Mouse (Mus musculus) embryonic facial prominence, embryonic 15.5 days (tissue): ENCODE measurements around the gene Ttll5. TPM values are rescaled to one million over a fixed set of nuclear protein-coding genes. Genes with fewer than 3 reads are reported as not detected.

ENCODE experiments used
- ATAC-seq: fragments of 200-750 bp; cut with Nextera tagmentation; 2 replicates; pipeline ENCODE4 v1.8.0; 2017; ENCODE audit warnings: low read depth, moderate TSS enrichment; ENCODE audit not compliant: insufficient number of reproducible peaks, low FRiP score, low TSS enrichment
- H3K27ac ChIP-seq: fragments of 300-500 bp; sonication (generic); replicated peaks from 2 replicates; pipeline ENCODE4 v1.5.1; 2015; ENCODE audit warnings: mild to moderate bottlenecking, inconsistent platforms
- H3K27me3 ChIP-seq: fragments of 300-500 bp; sonication (generic); 2 replicates; pipeline ENCODE4 v1.6.1; 2015; ENCODE audit warnings: inconsistent platforms
- H3K36me3 ChIP-seq: fragments of 300-500 bp; sonication (generic); 2 replicates; pipeline ENCODE4 v1.6.1; 2015; ENCODE audit warnings: mild to moderate bottlenecking, inconsistent platforms
- H3K4me1 ChIP-seq: fragments of 300-500 bp; sonication (generic); 2 replicates; pipeline ENCODE4 v1.6.1; 2015; ENCODE audit warnings: inconsistent platforms
- H3K4me2 ChIP-seq: fragments of 300-500 bp; sonication (generic); replicated peaks from 2 replicates; pipeline ENCODE4 v1.6.1; 2015; ENCODE audit warnings: mild to moderate bottlenecking, inconsistent platforms
- H3K4me3 ChIP-seq: fragments of 300-500 bp; sonication (generic); replicated peaks from 2 replicates; pipeline ENCODE4 v1.5.1; 2015; ENCODE audit warnings: mild to moderate bottlenecking, inconsistent platforms
- H3K9ac ChIP-seq: fragments of 300-500 bp; sonication (generic); 2 replicates; pipeline ENCODE4 v1.6.1; 2015; ENCODE audit warnings: inconsistent platforms
- H3K9me3 ChIP-seq: fragments of 300-500 bp; sonication (generic); replicated peaks from 2 replicates; pipeline ENCODE4 v1.6.1; 2016; ENCODE audit warnings: inconsistent platforms
- WGBS: fragments of 180-500 bp; shearing (Covaris S2); methylation state at CpG from one replicate; pipeline ENCODE4 v1.1.7; 2015; 5-methylcytosine and 5-hydroxymethylcytosine counted together
- polyA plus RNA-seq: library from polyadenylated mRNA; unstranded; fragments of >200 nt; fragmentation: Nextera tagmentation; extraction: Ambion mirVana; gene quantifications from 2 replicates; pipeline ENCODE4 v1.2.1, GENCODE M21; 2015

The Ttll5 gene
- polyA plus RNA-seq, 1 experiment from 2014 or later, result 13.6 TPM

DNA sequence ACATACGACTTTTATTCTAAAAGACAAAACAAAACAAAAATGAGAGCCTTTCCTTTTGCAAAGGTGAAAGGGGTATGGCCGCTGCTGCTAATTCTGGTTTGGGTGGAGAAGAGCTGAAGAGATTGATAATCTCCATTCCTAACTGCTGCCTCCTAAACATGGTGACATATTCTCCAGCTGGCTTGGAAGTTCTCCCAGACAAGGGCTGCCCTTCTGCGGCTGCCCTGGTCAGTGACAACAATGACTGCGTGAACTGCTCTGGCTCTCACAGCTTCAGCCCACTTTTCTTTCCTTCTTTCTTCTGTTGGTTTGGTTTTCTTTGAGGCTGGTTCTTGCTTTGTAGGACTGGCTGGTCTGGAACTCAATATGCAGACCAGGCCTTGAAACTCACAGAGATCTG lies 163.7 kb downstream of the Ttll5 start:
- H3K27me3 ChIP-seq, result no peaks in the 10 kb centered on the region
- H3K4me2 ChIP-seq, result no peak overlapping the region
- ATAC-seq, result no peak
- H3K36me3 ChIP-seq, result no peaks in the 10 kb centered on the region
- H3K9ac ChIP-seq, result no peak overlapping the region
- WGBS, result 93% methylated on average over 4 of the region's 4 CpGs
- no peaks in the 10 kb centered on the region for H3K9me3 ChIP-seq
- no peak overlapping the region for H3K27ac ChIP-seq
- no peak overlapping the region for H3K4me3 ChIP-seq
- H3K4me1 ChIP-seq, result no peaks in the 10 kb centered on the region

DNA sequence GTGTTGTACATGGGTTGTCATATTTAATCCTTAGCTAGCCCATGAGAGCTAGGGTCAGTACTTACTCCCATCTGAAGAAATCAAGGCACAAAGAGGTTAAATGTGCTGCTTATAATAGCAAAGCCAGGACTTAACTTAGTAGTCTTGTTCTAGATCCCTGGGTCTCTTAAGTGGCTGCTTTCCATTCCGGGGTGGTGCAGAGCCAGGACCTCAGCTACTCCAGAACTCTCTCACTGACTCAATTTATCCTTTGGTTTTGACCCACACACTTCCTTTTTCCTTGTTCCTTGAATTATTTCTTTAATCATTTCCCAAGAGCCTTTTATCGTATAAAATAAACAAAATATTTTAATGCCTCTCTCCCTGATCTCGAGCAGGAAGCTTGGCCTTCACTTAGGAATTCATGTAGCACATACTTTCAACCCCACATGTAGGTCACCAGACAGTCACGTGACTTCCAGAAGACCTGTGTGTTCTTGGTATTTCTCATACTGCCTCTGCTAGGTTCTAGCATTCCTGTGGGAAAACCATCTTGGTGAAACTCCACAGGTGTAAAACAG lies 164.4 kb downstream of the Ttll5 start:
- Histone ChIP-seq H3K4me2 (no peak overlapping the region), H3K4me3 (no peak overlapping the region), H3K4me1 (no peaks in the 10 kb centered on the region), H3K36me3 (no peaks in the 10 kb centered on the region), H3K27ac (no peak overlapping the region), H3K27me3 (no peaks in the 10 kb centered on the region), H3K9me3 (no peaks in the 10 kb centered on the region), H3K9ac (no peak overlapping the region)
- no peak for ATAC-seq
- WGBS, result 79% methylated on average over 4 of the region's 4 CpGs

DNA sequence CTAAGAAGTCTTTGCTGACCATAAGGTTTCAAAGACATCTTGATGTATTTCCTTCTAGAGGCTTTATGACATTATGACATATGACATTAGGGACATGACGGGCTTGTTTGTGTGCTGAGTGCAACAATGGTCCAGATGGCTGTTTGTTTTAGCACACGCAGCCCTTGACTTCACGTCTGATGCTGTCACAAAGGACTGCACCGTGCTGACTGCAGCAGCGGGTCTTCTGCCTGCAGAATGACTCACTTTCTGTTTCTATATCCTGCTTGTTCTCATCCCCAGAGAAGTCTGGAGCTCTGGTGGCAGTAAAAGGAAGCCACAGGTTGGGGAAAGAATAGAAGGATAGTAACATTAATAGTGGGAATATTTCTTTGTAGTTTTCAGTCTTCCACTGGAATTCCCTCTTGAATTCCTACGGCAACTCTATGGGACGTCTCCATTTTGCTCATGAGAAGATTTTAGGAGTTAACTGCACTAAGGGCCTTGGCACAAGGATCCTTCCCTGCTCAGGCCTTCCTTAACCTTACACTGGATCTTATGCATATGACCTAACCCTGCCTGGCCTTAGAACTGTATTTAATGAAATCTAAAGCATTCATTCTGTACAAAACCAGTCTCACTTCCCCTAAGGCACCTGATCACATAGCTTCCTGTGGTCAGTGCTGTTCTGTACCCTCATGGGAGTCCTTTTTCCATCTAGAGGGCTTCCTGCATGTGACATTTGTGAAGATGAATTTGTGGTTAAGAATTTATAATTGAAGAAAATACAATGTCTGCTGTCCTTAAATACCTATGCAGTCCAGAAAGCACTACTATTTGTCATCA lies 167.8 kb downstream of the Ttll5 start:
- no peak for ATAC-seq
- Histone ChIP-seq H3K4me2 (no peak overlapping the region), H3K9ac (no peak overlapping the region), H3K27ac (no peak overlapping the region), H3K36me3 (peaks cover 5% of the 10 kb centered on the region; the same call in 1 of the 2 replicates), H3K9me3 (no peaks in the 10 kb centered on the region), H3K4me1 (no peaks in the 10 kb centered on the region), H3K27me3 (no peaks in the 10 kb centered on the region), H3K4me3 (no peak overlapping the region)
- 72% methylated on average over 7 of the region's 7 CpGs for WGBS

DNA sequence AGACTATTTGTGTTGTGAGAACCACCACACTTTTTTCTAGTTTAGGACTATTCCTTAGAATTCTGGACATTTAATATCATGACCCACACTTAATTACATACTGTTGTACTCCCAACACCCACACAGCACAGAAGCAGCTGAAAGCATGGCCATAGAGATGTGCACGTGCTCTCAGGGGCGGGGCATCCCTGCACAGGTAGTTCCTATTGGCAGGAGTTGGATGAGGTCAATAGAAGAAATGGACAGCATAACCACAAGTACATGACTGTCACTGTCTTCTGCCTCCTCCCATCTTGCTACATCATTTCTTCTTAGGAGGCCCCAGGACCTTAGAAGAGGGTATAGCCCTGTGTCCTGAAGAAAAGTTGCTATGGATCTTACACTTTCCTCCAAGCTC lies 168.4 kb downstream of the Ttll5 start:
- no peak for ATAC-seq
- no peak overlapping the region for H3K9ac ChIP-seq
- no peaks in the 10 kb centered on the region for H3K9me3 ChIP-seq
- no peak overlapping the region for H3K4me3 ChIP-seq
- 86% methylated on average over 2 of the region's 2 CpGs for WGBS
- H3K27me3 ChIP-seq, result no peaks in the 10 kb centered on the region
- no peak overlapping the region for H3K27ac ChIP-seq
- H3K36me3 ChIP-seq, result peaks cover 5% of the 10 kb centered on the region; the same call in 1 of the 2 replicates
- H3K4me1 ChIP-seq, result no peaks in the 10 kb centered on the region
- H3K4me2 ChIP-seq, result no peak overlapping the region

DNA sequence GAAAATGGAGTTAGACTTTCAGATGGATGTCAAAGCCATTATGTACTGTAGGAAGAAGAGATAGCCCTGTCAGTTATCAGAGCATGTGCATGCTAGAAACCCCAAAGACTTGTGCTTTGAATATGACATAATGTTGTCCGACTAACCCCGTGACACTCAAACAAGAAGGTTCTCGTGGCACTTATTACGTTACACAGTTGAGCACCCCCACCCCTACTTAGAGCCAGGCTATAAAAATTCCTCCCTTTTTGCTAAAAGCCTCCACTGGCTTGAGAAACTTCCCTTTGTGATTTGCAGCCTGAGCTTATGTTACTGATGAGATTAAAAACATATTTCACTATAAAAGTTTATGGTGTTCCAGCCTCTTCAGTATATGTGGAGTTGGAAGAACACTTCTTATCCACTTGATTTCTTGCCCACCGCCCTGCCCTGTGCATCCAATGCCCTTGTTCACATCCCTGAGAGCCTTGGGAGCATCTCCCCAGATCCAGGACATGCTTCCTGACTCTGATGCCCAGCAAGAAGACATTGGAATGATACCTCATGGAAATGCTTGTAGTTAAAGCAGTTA lies 169.4 kb downstream of the Ttll5 start:
- H3K4me1 ChIP-seq, result 0 out of 2 replicates have a peak, but pooled peaks cover 4% of the 10 kb centered on the region
- no peak overlapping the region for H3K4me3 ChIP-seq
- H3K27me3 ChIP-seq, result no peaks in the 10 kb centered on the region
- H3K9me3 ChIP-seq, result no peaks in the 10 kb centered on the region
- no peak for ATAC-seq
- H3K9ac ChIP-seq, result no peak overlapping the region
- peaks cover 5% of the 10 kb centered on the region; the same call in 1 of the 2 replicates for H3K36me3 ChIP-seq
- no peak overlapping the region for H3K4me2 ChIP-seq
- 0 out of 2 replicates have a peak overlapping the region, but pooled peaks have one; percentile 39 for H3K27ac ChIP-seq
- WGBS, result 45% methylated on average over 5 of the region's 5 CpGs

DNA sequence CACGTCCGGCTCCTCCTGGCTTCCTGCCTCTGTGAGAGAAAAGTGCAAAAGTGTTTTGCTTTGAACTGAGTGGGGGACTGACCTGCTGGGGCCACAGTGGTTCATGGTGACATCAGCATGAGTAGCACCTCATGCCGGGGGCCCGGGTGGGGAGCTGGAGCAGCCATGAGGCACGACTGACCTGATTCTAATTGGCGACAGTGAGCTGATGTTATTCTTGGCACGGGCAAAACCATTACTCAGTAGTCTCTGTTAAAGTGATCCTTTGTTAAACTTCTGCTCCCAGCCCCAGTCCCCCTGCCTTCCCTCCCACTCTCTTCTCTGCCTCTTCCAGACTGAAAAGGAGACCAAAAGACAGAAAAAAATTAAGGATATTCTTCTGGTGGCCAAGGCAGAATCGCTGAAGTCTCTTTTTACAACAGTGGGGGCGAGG lies 176.2 kb downstream of the Ttll5 start:
- WGBS, result 26% methylated on average over 9 of the region's 9 CpGs
- Histone ChIP-seq H3K27me3 (no peaks in the 10 kb centered on the region), H3K4me3 (no peak overlapping the region), H3K36me3 (peaks cover 5% of the 10 kb centered on the region; the same call in 1 of the 2 replicates), H3K9me3 (no peaks in the 10 kb centered on the region), H3K9ac (no peak overlapping the region), H3K4me1 (peaks cover 18% of the 10 kb centered on the region), H3K27ac (peak overlapping the region; percentile 80), H3K4me2 (0 out of 2 replicates have a peak overlapping the region, but pooled peaks have one; percentile 1)
- peak; percentile 81 for ATAC-seq

DNA sequence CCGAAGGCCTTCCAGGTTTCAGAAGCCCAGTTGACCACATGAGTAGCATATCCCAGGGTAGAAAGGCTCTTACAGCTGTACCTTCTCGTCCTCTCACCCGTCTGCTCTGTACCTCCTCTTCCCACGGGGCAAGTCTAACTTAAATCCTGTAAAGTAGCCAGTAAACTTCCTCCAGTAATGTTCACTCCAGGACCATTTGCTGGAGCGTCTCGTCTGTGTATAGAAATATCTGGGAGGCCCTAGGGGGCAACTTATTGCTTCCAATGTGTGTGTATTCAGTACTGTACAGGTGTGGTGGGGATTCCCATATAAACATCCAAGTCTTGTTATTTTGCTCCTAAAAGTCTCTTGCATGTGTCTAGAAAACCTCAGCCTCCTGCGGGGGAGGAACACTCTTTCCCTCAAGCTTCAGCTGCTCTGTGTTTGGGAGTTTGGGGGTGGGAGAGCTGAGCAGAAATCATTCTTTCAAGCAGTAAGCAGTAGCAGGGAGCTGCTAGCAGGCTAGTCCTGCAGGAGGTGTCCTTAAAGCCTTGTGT lies 176.7 kb downstream of the Ttll5 start:
- H3K27me3 ChIP-seq, result no peaks in the 10 kb centered on the region
- H3K4me1 ChIP-seq, result peaks cover 18% of the 10 kb centered on the region
- no peak overlapping the region for H3K9ac ChIP-seq
- H3K4me2 ChIP-seq, result no peak overlapping the region
- peak; percentile 56 for ATAC-seq
- peak overlapping the region; percentile 80 for H3K27ac ChIP-seq
- 29% methylated on average over 7 of the region's 7 CpGs for WGBS
- no peaks in the 10 kb centered on the region for H3K9me3 ChIP-seq
- peaks cover 5% of the 10 kb centered on the region; the same call in 1 of the 2 replicates for H3K36me3 ChIP-seq
- H3K4me3 ChIP-seq, result no peak overlapping the region

DNA sequence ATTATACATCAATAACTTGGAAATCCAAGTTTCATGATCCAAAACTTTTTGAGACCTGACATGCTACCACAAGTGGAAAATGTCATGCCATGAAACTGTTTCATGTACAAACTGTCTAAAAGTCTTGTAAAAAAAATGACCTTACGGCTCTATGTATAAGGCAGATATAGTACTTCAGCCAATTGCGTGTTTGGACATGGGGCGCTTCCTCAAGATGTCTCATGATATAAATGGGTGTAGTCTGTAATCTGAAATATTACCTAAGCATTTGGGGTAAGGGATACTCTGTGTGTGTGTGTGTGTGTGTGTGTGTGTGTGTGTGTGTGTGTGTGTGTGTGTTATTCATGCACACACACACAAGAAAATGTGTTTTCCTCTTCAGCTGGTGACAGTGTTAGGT lies 180.2 kb downstream of the Ttll5 start:
- peaks cover 31% of the 10 kb centered on the region for H3K4me1 ChIP-seq
- 96% methylated on average over 3 of the region's 3 CpGs for WGBS
- H3K9ac ChIP-seq, result no peak overlapping the region
- H3K4me3 ChIP-seq, result no peak overlapping the region
- ATAC-seq, result no peak
- H3K27ac ChIP-seq, result no peak overlapping the region
- no peaks in the 10 kb centered on the region for H3K36me3 ChIP-seq
- H3K9me3 ChIP-seq, result no peaks in the 10 kb centered on the region
- no peak overlapping the region for H3K4me2 ChIP-seq
- H3K27me3 ChIP-seq, result no peaks in the 10 kb centered on the region

DNA sequence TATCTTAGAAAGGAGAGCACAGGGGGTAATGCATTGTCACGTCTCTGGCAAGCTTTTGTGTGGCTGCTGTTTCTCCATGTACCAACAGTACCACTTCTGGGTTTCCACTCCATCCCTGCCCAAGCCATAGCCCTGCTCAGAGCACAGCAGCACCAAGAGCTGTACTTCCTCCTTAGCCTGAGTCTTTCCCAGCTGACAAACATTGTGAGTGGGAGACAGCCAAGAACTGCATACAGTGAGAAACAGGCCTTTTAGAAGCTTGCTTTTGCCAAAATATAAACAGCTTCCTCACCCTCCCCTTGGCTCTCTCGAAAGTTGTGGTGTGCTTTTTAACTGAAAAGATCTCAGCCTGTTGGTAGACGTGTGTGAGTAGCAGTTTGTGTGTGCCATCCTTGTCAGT lies 182.9 kb downstream of the Ttll5 start:
- Histone ChIP-seq H3K4me3 (no peak overlapping the region), H3K4me2 (no peak overlapping the region), H3K4me1 (peaks cover 30% of the 10 kb centered on the region), H3K27me3 (no peaks in the 10 kb centered on the region), H3K27ac (peak overlapping the region; percentile 78), H3K9me3 (no peaks in the 10 kb centered on the region), H3K9ac (no peak overlapping the region), H3K36me3 (no peaks in the 10 kb centered on the region)
- no peak for ATAC-seq
- WGBS, result 46% methylated on average over 3 of the region's 3 CpGs

DNA sequence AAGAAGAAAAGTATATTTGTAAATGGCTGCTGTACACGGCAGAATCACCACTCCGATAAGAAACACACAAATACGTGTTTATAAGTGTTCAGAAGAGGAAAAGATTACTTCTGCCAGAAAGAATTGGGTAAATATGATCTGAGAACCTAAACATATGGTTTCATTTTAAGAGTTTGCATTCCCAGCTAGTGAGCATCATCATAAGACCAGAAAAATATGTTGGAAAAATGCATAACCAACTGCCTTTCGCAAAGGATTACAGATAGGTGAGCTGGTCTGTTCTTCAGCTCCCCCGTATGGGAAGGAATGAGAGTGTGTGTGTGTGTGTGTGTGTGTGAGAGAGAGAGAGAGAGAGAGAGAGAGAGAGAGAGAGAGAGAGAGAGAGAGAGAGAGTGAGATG lies 186.2 kb downstream of the Ttll5 start:
- Histone ChIP-seq H3K27ac (peak overlapping the region; percentile 73), H3K9me3 (no peaks in the 10 kb centered on the region), H3K9ac (no peak overlapping the region), H3K36me3 (no peaks in the 10 kb centered on the region), H3K4me1 (peaks cover 50% of the 10 kb centered on the region), H3K4me3 (no peak overlapping the region), H3K27me3 (no peaks in the 10 kb centered on the region), H3K4me2 (no peak overlapping the region)
- 40% methylated on average over 5 of the region's 5 CpGs for WGBS
- ATAC-seq, result no peak

DNA sequence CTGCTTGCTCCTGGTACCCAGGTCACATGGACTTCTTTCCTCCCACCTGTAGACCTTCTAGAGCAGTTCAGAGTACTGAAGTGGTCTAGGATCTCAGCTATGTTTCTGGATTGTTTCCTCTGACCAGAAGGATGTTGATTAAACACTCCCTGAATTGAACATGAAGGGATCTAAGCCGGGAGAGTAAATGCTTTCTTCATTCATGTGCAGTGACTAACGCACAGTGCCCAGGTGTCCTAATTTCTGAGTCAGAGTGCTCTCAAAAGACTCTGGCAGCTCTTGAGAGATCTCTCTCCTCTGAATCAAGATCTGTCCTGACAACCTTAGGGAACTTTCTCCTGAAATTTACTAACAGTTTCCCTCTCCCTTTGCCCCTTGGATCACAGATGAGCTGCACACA lies 187.7 kb downstream of the Ttll5 start:
- Histone ChIP-seq H3K27me3 (no peaks in the 10 kb centered on the region), H3K4me3 (no peak overlapping the region), H3K4me1 (peaks cover 55% of the 10 kb centered on the region), H3K36me3 (no peaks in the 10 kb centered on the region), H3K27ac (0 out of 2 replicates have a peak overlapping the region, but pooled peaks have one; percentile 3), H3K9me3 (no peaks in the 10 kb centered on the region), H3K9ac (no peak overlapping the region), H3K4me2 (no peak overlapping the region)
- ATAC-seq, result no peak
- 75% methylated on average over 2 of the region's 2 CpGs for whole genome bisulfite sequencing
